Mouse (Mus musculus): ENCODE data around the gene Lmtk2.

Gene Lmtk2

GRCm38 (mm10) chr5:144109201-144109600, 9.0 kb downstream of the Lmtk2 start:
- no peak for DNase-seq (ENCODE audit: low read depth, low spot score)

GRCm38 (mm10) chr5:144112574-144113438, 12.6 kb downstream of the Lmtk2 start:
- no peak for DNase-seq (ENCODE audit: low read depth, low spot score)

- no peak for DNase-seq (ENCODE audit: low read depth, low spot score)
Measured at GRCm38 (mm10) chr5:144114068-144114467, 13.8 kb downstream of the Lmtk2 start.

- DNase-seq (ENCODE audit: low read depth, low spot score) = no peak
Measured at GRCm38 (mm10) chr5:144114970-144115627, 14.9 kb downstream of the Lmtk2 start.

- DNase-seq (ENCODE audit: low read depth, low spot score) = no peak
Measured at GRCm38 (mm10) chr5:144115628-144115977, 15.4 kb downstream of the Lmtk2 start.

GRCm38 (mm10) chr5:144118271-144118670, 18.0 kb downstream of the Lmtk2 start:
- no peak for DNase-seq (ENCODE audit: low read depth, low spot score)

- no peak for DNase-seq (ENCODE audit: low read depth, low spot score)
Measured at GRCm38 (mm10) chr5:144119286-144119685, 19.1 kb downstream of the Lmtk2 start.

- DNase-seq (ENCODE audit: low read depth, low spot score) = no peak
Measured at GRCm38 (mm10) chr5:144121489-144121888, 21.3 kb downstream of the Lmtk2 start.

- DNase-seq (ENCODE audit: low read depth, low spot score) = no peak
Measured at GRCm38 (mm10) chr5:144125979-144126755, 25.9 kb downstream of the Lmtk2 start.

- DNase-seq (ENCODE audit: low read depth, low spot score) = no peak
Measured at GRCm38 (mm10) chr5:144143531-144143930, 43.3 kb downstream of the Lmtk2 start.

GRCm38 (mm10) chr5:144146898-144147297, 46.7 kb downstream of the Lmtk2 start:
- no peak for DNase-seq (ENCODE audit: low read depth, low spot score)

GRCm38 (mm10) chr5:144149530-144149929, 49.3 kb downstream of the Lmtk2 start:
- DNase-seq (ENCODE audit: low read depth, low spot score) = no peak

- DNase-seq (ENCODE audit: low read depth, low spot score) = no peak
Measured at GRCm38 (mm10) chr5:144151270-144151669, 51.0 kb downstream of the Lmtk2 start.

- DNase-seq (ENCODE audit: low read depth, low spot score) = peak; percentile 54
Measured at GRCm38 (mm10) chr5:144154528-144154927, 54.3 kb downstream of the Lmtk2 start.

- DNase-seq (ENCODE audit: low read depth, low spot score) = no peak
Measured at GRCm38 (mm10) chr5:144158604-144159003, 58.4 kb downstream of the Lmtk2 start.

GRCm38 (mm10) chr5:144159137-144159536, 58.9 kb downstream of the Lmtk2 start:
- no peak for DNase-seq (ENCODE audit: low read depth, low spot score)

GRCm38 (mm10) chr5:144162080-144162812, 62.0 kb downstream of the Lmtk2 start:
- no peak for DNase-seq (ENCODE audit: low read depth, low spot score)

GRCm38 (mm10) chr5:144162813-144163517, 62.7 kb downstream of the Lmtk2 start:
- DNase-seq (ENCODE audit: low read depth, low spot score) = no peak

- DNase-seq (ENCODE audit: low read depth, low spot score) = no peak
Measured at GRCm38 (mm10) chr5:144165756-144166155, 65.5 kb downstream of the Lmtk2 start.

- no peak for DNase-seq (ENCODE audit: low read depth, low spot score)
Measured at GRCm38 (mm10) chr5:144169275-144169975, 69.2 kb downstream of the Lmtk2 start.
